Mouse (Mus musculus) embryonic fibroblast, embryonic 13.5 days (primary cell): Measurements from ENCODE around the gene Ankfy1.

Experiments used
- CTCF ChIP-seq: IDR thresholded peaks from 2 replicates; pipeline ENCODE4 v1.5.1; 2011; ENCODE audit warnings: mild to moderate bottlenecking, control low read depth, low read length, moderate library complexity, borderline replicate concordance; ENCODE audit not compliant: insufficient read depth
- POLR2A ChIP-seq: IDR thresholded peaks from 2 replicates; pipeline ENCODE4 v1.6.1; 2011; ENCODE audit warnings: low read depth, mild to moderate bottlenecking, control low read depth, low read length, moderate library complexity

GRCm38 (mm10) chr11:72726023-72726422 lies 36.2 kb downstream of the Ankfy1 start:
- TF ChIP-seq CTCF: no peak
- TF ChIP-seq POLR2A: no peak
